Mouse (Mus musculus): Measurements from ENCODE around the gene Ptpn3.

Ptpn3 gene

GRCm38 (mm10) chr4:57168277-57168676 is 133.4 kb downstream of the Ptpn3 start:
- no peak for DNase-seq (ENCODE audit: low read depth, low spot score)

GRCm38 (mm10) chr4:57166922-57167870 is 134.4 kb downstream of the Ptpn3 start:
- DNase-seq (ENCODE audit: low read depth, low spot score), result peak; percentile 76

GRCm38 (mm10) chr4:57165654-57166053 is 136.0 kb downstream of the Ptpn3 start:
- no peak for DNase-seq (ENCODE audit: low read depth, low spot score)

DNA sequence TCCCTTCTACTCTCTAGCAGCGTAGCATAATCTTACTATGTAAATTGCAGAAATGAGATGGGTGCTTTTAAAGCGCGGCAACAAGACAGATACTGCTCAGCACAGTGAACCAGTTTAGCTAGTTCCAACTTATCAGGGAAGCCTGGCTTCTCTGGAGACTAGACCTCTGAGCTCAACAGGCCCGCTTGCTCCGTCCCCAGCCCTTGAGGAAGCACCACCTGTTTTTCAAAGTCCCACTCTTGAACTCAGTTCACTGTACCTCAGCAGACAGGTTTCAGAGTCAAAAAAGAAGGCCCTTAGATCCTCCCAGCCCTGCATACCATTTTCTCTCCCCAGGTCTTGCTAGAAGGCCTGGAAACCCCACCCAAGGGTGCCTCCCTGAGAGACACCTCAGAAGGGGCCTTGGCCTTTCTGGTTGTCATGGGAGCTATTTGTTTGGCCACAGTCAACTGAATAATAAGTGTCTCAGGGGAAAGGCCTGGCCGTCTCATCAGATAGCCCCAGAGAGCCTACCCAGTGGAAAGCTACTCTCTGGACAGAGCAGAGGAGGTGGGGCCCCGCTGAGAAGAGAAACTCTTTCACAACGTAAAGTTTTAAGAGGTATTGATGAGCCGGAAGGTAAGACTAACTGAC is 136.9 kb downstream of the Ptpn3 start:
- no peak for DNase-seq (ENCODE audit: low read depth, low spot score)

DNA sequence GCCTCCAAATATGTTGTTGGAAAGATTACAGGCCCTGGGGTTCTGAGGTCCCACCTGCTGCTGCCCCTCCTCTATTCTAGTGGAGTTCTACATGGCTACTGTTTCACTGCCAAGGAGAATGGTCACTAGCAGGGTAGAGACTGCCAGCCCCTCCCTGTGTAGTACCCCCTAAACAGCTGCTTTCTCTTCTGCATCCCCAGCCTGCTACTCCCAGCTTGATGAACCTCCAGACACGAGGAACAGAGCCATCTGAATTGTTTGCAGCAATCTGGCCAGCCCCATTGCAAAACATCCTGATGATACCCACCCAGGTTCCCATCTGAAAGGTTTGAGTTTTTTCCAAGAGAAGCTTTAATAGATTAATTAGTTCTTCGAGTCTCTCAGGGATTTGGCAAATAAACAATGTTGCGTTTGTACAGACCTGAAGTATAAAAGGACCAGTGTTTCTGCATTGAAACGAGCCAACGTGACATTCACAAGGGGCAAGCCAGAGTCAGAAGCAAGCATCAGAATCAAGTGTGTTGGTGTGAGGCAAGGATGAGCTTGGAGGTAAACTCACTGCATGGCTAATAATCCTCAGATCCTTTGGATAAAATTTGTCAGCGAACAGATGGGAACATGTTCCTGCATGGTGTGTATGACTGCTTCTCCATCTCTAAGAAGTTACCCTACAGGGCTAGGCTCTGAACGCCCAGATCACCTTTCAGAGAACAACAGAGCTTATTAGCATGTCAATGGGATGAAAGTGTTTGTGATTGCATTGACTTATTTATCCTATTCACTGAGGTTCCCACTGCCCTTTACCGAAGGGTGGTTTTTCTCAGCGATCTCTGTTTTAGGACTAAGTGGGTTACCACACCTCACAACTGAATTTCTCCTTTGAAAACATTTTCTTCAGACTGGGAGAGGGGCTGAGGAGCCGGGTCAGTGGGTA is 138.6 kb downstream of the Ptpn3 start:
- DNase-seq (ENCODE audit: low read depth, low spot score), result no peak

DNA sequence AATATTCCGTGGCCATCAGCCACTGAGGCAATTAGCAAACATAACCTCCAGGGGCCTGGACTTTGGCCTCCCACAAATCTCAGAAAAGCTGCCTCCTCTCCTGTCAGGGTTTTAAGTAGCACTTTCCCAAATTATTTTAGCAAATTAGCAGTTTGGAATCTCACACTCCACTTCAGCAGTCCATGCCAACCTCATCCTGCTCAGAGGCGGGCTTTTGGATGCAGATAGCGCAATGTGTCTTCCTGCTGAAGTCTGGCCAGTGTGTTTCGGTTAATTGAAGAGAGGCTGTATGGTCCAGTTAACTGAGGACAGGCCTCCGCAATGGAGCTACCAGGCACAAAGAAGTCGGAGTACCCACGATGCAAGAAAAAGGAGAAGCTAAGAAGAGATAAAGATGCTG is 141.1 kb downstream of the Ptpn3 start:
- no peak for DNase-seq (ENCODE audit: low read depth, low spot score)

- DNase-seq (ENCODE audit: low read depth, low spot score), result no peak
Observed at GRCm38 (mm10) chr4:57156549-57157169, 145.0 kb downstream of the Ptpn3 start.

DNA sequence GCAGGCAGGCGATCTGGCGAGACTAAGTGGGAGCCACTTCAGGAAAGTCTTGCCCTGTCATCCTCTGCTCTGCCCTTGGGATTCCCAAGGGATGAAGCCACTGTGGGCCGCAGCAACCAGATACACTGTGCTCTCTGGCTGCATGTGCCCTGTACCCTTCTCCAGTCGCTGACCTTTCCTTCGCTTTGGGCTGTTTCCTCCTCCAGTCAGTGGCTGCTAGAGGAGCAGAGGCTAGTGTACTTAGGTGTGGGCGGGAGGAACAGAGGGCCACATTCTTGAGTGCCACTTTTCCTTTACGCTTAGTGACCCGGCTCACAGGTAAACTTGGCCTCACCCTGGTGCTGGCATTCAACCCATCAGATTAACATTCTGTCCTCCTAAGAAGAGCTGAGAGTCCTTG is 147.8 kb downstream of the Ptpn3 start:
- no peak for DNase-seq (ENCODE audit: low read depth, low spot score)

DNA sequence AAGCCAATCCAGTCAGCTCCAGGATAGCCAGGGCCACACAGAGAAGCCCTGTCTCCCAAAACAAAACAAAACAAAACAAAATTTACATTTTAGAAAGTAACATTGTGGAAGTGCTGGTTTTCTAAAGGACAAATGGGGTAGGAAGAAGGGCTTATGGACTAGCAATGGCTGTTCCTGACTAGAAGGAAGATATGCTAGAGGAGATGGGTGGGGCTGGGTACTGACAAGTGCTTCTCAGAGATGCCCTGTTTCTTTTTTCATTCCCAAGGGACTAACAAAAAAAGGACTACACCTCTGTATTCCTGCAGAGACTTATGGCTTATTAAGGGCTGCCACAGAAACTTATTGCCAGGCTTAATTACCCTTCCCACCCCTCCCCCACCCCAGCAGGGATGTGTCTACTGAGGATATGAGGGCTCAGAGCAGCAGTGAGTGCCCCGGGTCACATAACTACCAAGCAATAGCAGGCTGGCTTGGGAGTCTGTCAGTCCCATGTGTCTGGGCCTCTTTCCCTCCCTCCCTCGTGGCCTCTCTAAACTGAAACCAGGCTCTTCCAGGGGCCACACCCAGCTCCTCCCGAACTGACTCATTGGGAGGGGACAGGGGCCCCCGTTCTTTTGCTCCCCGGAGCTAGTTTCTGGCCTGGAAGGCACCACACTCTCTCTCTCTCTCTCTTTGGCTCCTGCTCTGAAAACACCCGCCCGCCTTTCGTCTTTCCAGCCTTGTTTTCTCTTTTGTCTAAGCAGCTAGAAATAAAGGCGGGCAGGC is 148.4 kb downstream of the Ptpn3 start:
- peak; percentile 84 for DNase-seq (ENCODE audit: low read depth, low spot score)

- DNase-seq (ENCODE audit: low read depth, low spot score), result no peak
Observed at GRCm38 (mm10) chr4:57148182-57148581, 153.5 kb downstream of the Ptpn3 start.

DNA sequence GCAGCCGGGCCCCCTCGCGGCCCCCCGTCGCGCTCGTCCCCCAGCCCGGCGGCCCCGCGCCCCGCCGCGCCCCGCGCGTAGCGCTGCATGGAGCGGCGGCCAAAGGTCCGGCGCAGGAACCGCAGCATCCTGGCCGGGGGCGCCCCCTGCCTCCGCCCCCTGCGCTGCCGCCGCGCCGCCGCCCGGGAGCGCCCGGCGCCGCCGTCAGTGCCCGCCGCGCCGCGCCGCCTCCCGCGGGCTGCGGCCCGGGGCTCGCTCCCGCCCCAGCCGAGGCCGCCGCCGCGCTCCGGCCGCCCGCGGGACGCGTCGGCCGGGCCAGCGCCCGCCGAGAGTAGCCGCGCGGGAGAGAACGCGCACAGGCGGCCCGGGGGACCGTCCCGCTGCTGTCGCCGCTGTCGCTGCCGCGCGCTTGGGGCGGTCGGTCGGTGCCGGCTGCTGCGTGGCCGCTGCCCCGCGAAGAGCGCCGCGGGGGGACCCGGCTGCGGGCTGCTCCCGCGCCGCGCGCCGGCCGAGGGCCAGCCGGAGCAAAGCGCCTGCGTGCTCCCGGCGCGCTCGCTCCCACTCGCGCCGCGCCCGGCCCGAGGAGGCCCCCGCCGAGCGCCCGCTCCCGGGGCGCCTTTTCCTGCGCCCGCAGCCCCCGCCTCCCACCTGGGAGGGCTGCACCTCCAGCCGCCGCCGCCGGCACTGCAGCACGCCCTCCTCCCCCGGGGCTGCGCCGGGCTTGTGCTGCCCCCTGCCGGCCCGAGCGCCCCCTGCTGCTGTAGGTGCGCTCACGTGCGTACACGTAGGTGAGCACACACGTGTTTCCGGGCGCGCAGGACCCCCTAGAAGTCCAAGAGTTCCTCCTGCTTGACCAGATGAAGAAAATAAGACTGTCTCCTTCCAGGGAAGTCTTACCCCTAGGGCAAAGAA is 158.4 kb downstream of the Ptpn3 start, which contains the start of gene Epb41l4b:
Gene Epb41l4b, minus strand, starts transcription at position 412 of the 912 bp plus-strand sequence.
- no peak for DNase-seq (ENCODE audit: low read depth, low spot score)

DNA sequence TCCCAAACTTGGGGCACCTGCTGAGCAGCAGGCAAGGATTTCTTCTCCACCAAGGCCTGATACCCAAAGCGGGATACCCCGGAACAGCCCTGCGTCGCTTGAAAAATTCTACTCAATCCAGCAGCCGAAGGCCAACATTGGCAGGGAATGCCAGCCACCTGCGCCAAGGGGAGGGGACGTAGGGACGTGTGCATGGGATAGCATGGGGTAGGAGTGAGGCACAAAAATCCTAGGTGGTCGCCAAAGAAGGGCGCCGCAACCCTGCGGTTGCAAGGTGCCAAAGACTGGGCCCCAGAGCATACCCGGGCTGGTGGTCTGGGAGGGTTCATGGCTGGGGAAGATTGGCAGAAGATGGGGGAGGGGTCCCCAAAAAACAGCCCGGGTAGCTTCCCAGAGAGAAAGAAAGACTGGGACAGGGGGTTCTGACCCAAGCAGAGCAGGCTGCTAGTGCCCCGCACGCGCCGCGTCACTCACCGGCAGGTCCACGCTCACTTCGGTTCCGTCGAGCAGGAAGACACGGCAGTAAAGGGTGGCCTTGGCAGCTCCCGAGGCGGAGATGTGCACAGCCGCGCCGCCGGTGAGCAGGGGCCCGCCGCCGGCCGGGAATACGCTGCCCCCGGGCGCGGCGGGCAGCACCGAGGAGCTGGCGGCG is 159.1 kb downstream of the Ptpn3 start:
- no peak for DNase-seq (ENCODE audit: low read depth, low spot score)

- DNase-seq (ENCODE audit: low read depth, low spot score), result no peak
Observed at GRCm38 (mm10) chr4:57141908-57142361, 159.7 kb downstream of the Ptpn3 start.

DNA sequence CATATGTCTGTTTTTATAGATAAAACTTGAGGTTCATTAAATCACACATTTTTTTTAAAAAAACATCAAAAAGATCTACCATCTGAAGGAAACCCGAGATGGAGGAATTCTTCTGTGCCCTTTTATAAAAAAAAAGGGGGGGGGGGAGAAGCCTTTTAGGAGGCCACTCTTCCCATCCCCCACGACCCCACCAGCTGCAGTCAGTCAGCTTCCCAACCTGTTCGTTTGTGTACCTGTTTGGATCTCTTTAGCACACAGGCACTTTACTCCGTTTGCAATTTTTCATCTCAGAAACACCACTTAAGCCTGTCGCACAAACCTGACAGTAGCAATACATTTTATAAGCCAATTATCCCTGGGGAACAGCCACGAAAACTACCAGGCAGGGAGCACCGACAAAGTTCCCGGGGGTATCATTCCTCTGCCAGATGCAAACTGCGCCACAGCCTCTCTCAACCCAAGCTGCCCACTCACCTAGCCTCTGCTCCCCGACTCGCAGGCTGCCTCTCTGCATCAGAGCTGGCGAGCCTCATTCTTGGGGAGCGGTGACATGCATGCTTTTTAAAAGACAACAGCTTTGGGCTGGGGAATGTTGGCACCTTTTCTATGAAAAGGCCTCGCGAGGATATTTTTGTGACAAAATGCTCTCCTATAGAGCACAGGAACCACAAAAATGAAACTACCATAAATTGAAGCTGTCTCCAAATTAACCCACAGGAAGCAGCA is 160.5 kb downstream of the Ptpn3 start:
- DNase-seq (ENCODE audit: low read depth, low spot score), result no peak
